Comparison of ENCODE assay signal across 22 mouse cellular contexts in the genomic region with DNA sequence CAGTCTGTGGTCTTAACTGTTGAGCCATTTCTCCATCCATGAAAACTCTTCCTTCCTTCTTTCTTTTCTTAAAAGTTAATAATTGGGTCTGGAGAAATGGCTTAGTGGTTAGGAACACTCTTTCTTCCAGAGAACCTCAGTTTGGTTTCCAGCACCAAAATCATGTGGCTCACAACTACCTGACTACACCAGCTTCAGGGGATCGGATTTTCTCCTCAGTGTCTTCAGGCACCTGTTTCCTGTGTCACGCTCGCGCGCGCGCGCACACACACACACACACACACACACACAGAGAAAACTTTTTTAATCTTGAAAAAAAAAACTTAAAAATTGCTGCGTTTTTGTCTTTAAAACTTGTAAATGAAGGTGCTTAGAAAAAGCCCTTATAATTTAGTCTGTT. TPM values are rescaled to one million over a fixed set of nuclear protein-coding genes. Genes with fewer than 3 reads are reported as not detected.
DNase-seq lines count a peak whose midpoint lies in the region; TF ChIP-seq lines count a peak whose summit lies in the region.
"Had no signal": no experiment of that assay in that cellular context is flagged by ENCODE, and none has a peak within 500 bp of the region (broad histone marks: within the 10 kb centered on the region; RNA-seq: fewer than 3 reads in every experiment).

No protein-coding gene starts in this region.

- no peaks in the 10 kb centered on the region for H3K9me3 ChIP-seq in ES-Bruce4 (replicated peaks; ENCODE audit: control insufficient read depth, insufficient read depth, low read length, poor library complexity, severe bottlenecking)
- H3K9me3 ChIP-seq: embryonic facial prominence, embryonic 13.5 days; forebrain, embryonic 13.5 days; intestine, embryonic 15.5 days; limb, embryonic 13.5 days had no signal

- peak; percentile 25 for DNase-seq in thymus, adult 2 months
- no peak for DNase-seq in thymus, adult 18-20 months
- peak; percentile 31 for DNase-seq in naive thymus-derived CD4-positive, alpha-beta T cell, adult 2 months (ENCODE audit: low read depth)
- no peak for DNase-seq in left cerebral cortex, postnatal 4 days
- no peak for DNase-seq in layer of hippocampus, adult 2 months (ENCODE audit: low spot score in 2 of 2)
- DNase-seq in yolk sac, embryonic 10.5 days (ENCODE audit: low spot score), result no peak
- DNase-seq: adrenal gland, postnatal 25 days; cerebellum, adult 8-10 months; cerebellum, postnatal 36 days; embryo, embryonic 11 days; gastrocnemius, adult 2 months; heart, postnatal 4 days; kidney, adult 8-10 months; kidney, postnatal 10 days; lung, adult 18-20 months; lung, postnatal 10 days had no signal

- 31% methylated on average over 9 of the region's 9 CpGs for WGBS in thymus, adult 2 months

- intact Hi-C loops in left cerebral cortex, postnatal 4 days (cut with DNase I), result no loop called here

- no peak overlapping the region for H3K4me3 ChIP-seq in thymus, adult 2 months (ENCODE audit: control insufficient read depth, insufficient read depth, low read length)
- no peak overlapping the region for H3K4me3 ChIP-seq in ES-Bruce4 (ENCODE audit: low read depth, low read length)
- H3K4me3 ChIP-seq in layer of hippocampus, adult 2 months, result no peak overlapping the region
- H3K4me3 ChIP-seq: embryonic facial prominence, embryonic 13.5 days; forebrain, embryonic 13.5 days; gastrocnemius, adult 2 months; intestine, embryonic 15.5 days had no signal

- H3K36me3 ChIP-seq in thymus, adult 2 months (ENCODE audit: control insufficient read depth, insufficient read depth, low read length), result 0 out of 2 replicates have a peak, but pooled peaks cover 8% of the 10 kb centered on the region
- peaks cover 26% of the 10 kb centered on the region for H3K36me3 ChIP-seq in ES-Bruce4 (ENCODE audit: control insufficient read depth, insufficient read depth, low read length, poor library complexity, severe bottlenecking)

- TF ChIP-seq POLR2A in thymus, adult 2 months (IDR thresholded peaks at IDR 0.05; ENCODE audit: control insufficient read depth, extremely low read depth, insufficient read depth, low read length, poor library complexity), result no peak
- no peak for TF ChIP-seq POLR2A in ES-Bruce4 (IDR thresholded peaks at IDR 0.05; ENCODE audit: insufficient read depth, low read length)

- no peaks in the 10 kb centered on the region for H3K27me3 ChIP-seq in thymus, adult 2 months (ENCODE audit: control insufficient read depth, insufficient read depth, low read length)
- no peaks in the 10 kb centered on the region for H3K27me3 ChIP-seq in ES-Bruce4 (ENCODE audit: control insufficient read depth, insufficient read depth, low read length, poor library complexity, severe bottlenecking)
- H3K27me3 ChIP-seq: embryonic facial prominence, embryonic 13.5 days; forebrain, embryonic 13.5 days; intestine, embryonic 15.5 days; limb, embryonic 13.5 days had no signal

- peak overlapping the region; percentile 98; the same call in 1 of the 2 replicates for H3K9ac ChIP-seq in ES-Bruce4 (ENCODE audit: low read depth, poor library complexity, severe bottlenecking)
- H3K9ac ChIP-seq: embryonic facial prominence, embryonic 13.5 days; forebrain, embryonic 13.5 days; hindbrain, embryonic 14.5 days; intestine, embryonic 15.5 days; limb, embryonic 13.5 days had no signal

- peaks cover 6% of the 10 kb centered on the region for H3K4me1 ChIP-seq in thymus, adult 2 months (replicated peaks; ENCODE audit: control insufficient read depth, insufficient read depth, low read length)
- no peaks in the 10 kb centered on the region for H3K4me1 ChIP-seq in ES-Bruce4 (ENCODE audit: control insufficient read depth, insufficient read depth, low read length)

- H3K27ac ChIP-seq in thymus, adult 2 months (ENCODE audit: control insufficient read depth, insufficient read depth, low read length), result no peak overlapping the region
- no peak overlapping the region for H3K27ac ChIP-seq in ES-Bruce4 (ENCODE audit: insufficient read depth, low read length)
- no peak overlapping the region for H3K27ac ChIP-seq in layer of hippocampus, adult 2 months
- H3K27ac ChIP-seq: embryonic facial prominence, embryonic 13.5 days; forebrain, embryonic 13.5 days; gastrocnemius, adult 2 months; hindbrain, embryonic 14.5 days; intestine, embryonic 15.5 days; limb, embryonic 13.5 days had no signal

- TF ChIP-seq EP300 in ES-Bruce4 (IDR thresholded peaks at IDR 0.05; ENCODE audit: insufficient read depth, low read depth, low read length), result no peak

- TF ChIP-seq CTCF in thymus, adult 2 months (IDR thresholded peaks at IDR 0.05; ENCODE audit: borderline replicate concordance, control insufficient read depth, extremely low read depth, insufficient read depth, low read length, poor library complexity), result no peak
- TF ChIP-seq CTCF in ES-Bruce4 (IDR thresholded peaks at IDR 0.05; ENCODE audit: low read depth, low read length), result no peak
- no peak for TF ChIP-seq CTCF in layer of hippocampus, adult 2 months (conservative IDR thresholded peaks at IDR 0.05)

RNA-seq across cellular contexts. Expression of gene Ormdl2, which starts 2.4 kb away (rescaled TPM):
- 68.3 and 82.3 TPM in 2 replicates for polyA plus RNA-seq in thymus, adult 2 months (2012; rRNA removed)
- polyA plus RNA-seq in ES-Bruce4 (2011; ENCODE audit: insufficient read depth, insufficient read length, low read depth, missing spikeins), result 63.2 and 69.2 TPM in 2 replicates
- 1 to 10 TPM; 4.3 to 5.2 TPM for total RNA-seq in left cerebral cortex, postnatal 4 days (2021)
- total RNA-seq in layer of hippocampus, adult 2 months (2021), result 1 to 10 TPM; 6.7 to 8.4 TPM

RNA-seq across cellular contexts. Expression of gene Sarnp, which starts 6.7 kb away (rescaled TPM):
- 8.5 and 12.3 TPM in 2 replicates for polyA plus RNA-seq in thymus, adult 2 months (2012; rRNA removed)
- polyA plus RNA-seq in ES-Bruce4 (2011; ENCODE audit: insufficient read depth, insufficient read length, low read depth, missing spikeins), result 269 and 288 TPM in 2 replicates
- 10 to 100 TPM; 50.9 to 53.4 TPM for total RNA-seq in left cerebral cortex, postnatal 4 days (2021)
- 10 to 100 TPM; 39.3 to 42.2 TPM for total RNA-seq in layer of hippocampus, adult 2 months (2021)

RNA-seq across cellular contexts. Expression of gene Tmem198b, which starts 19.7 kb away (rescaled TPM):
- polyA plus RNA-seq in thymus, adult 2 months (2012; rRNA removed), result 17.4 and 20.5 TPM in 2 replicates
- polyA plus RNA-seq in ES-Bruce4 (2011; ENCODE audit: insufficient read depth, insufficient read length, low read depth, missing spikeins), result 12.3 and 12.6 TPM in 2 replicates
- 10 to 100 TPM; 14.1 to 14.2 TPM for total RNA-seq in left cerebral cortex, postnatal 4 days (2021)
- total RNA-seq in layer of hippocampus, adult 2 months (2021), result 10 to 100 TPM in 1 of 2 experiments, 1 to 10 TPM in 1; 9.4 to 10.9 TPM

RNA-seq across cellular contexts. Expression of gene Dnajc14, which starts 20.0 kb away (rescaled TPM):
- polyA plus RNA-seq in thymus, adult 2 months (2012; rRNA removed), result 19.9 and 21.6 TPM in 2 replicates
- 41.3 and 45.5 TPM in 2 replicates for polyA plus RNA-seq in ES-Bruce4 (2011; ENCODE audit: insufficient read depth, insufficient read length, low read depth, missing spikeins)
- total RNA-seq in left cerebral cortex, postnatal 4 days (2021), result 10 to 100 TPM; 59.3 to 63.3 TPM
- total RNA-seq in layer of hippocampus, adult 2 months (2021), result 10 to 100 TPM; 65.5 to 73.3 TPM

RNA-seq across cellular contexts. Expression of gene Mmp19, which starts 33.1 kb away (rescaled TPM):
- polyA plus RNA-seq in thymus, adult 2 months (2012; rRNA removed), result 1.8 and 3.9 TPM in 2 replicates
- 0.46 and 1.5 TPM in 2 replicates for polyA plus RNA-seq in ES-Bruce4 (2011; ENCODE audit: insufficient read depth, insufficient read length, low read depth, missing spikeins)
- total RNA-seq in left cerebral cortex, postnatal 4 days (2021), result 1 to 10 TPM in 1 of 2 experiments, under 1 TPM in 1; 0.74 to 1.3 TPM
- under 1 TPM; 0.61 to 0.84 TPM for total RNA-seq in layer of hippocampus, adult 2 months (2021)

Comparison
In these comparisons a context has a peak if more than half of its experiments do, and no peak if none do; other contexts are left out.
1. DNase-seq: peak in thymus, adult 2 months (single experiment) and naive thymus-derived CD4-positive, alpha-beta T cell, adult 2 months (single experiment); none in thymus, adult 18-20 months (0 of 2), left cerebral cortex, postnatal 4 days (single experiment), layer of hippocampus, adult 2 months (0 of 2) and yolk sac, embryonic 10.5 days (single experiment).